Mouse (Mus musculus) forebrain, embryonic 14.5 days (tissue): ENCODE measurements around the gene Snx32. TPM values are rescaled to one million over a fixed set of nuclear protein-coding genes. Genes with fewer than 3 reads are reported as not detected.
"Not testable (repeated sequence)": the region's sequence is repeated elsewhere in the genome, so short reads cannot be mapped to it uniquely, and the experiment has no call there.

Experiments used
- ATAC-seq: fragments of 200-750 bp; cut with Nextera tagmentation; 2 replicates; pipeline ENCODE4 v1.8.0; 2017; ENCODE audit warnings: mild to moderate bottlenecking, moderate library complexity
- DNase-seq: peaks from one replicate; pipeline ENCODE4 v3.0.0-alpha.2; 2015; ENCODE audit warnings: low spot score
- H3K27ac ChIP-seq: fragments of 300-500 bp; sonication (generic); 2 replicates; pipeline ENCODE4 v1.5.1; 2014; ENCODE audit warnings: low read depth, mild to moderate bottlenecking, control low read depth, low read length, moderate library complexity
- H3K27me3 ChIP-seq: fragments of 300-500 bp; sonication (generic); replicated peaks from 2 replicates; pipeline ENCODE4 v1.6.1; 2014; ENCODE audit warnings: low read length, control low read depth, mixed read lengths; ENCODE audit not compliant: control insufficient read depth, insufficient read depth
- H3K36me3 ChIP-seq: fragments of 300-500 bp; sonication (generic); 2 replicates; pipeline ENCODE4 v1.6.1; 2014; ENCODE audit warnings: low read length, control low read depth; ENCODE audit not compliant: control insufficient read depth, insufficient read depth
- H3K4me1 ChIP-seq: fragments of 300-500 bp; sonication (generic); 2 replicates; pipeline ENCODE4 v1.6.1; 2014; ENCODE audit warnings: antibody characterized with exemption, low read length, control low read depth; ENCODE audit not compliant: control insufficient read depth, insufficient read depth
- H3K4me2 ChIP-seq: fragments of 300-500 bp; sonication (generic); 2 replicates; pipeline ENCODE4 v1.6.1; 2014; ENCODE audit warnings: mild to moderate bottlenecking, control low read depth, low read length
- H3K4me3 ChIP-seq: fragments of 300-500 bp; sonication (generic); 2 replicates; pipeline ENCODE4 v1.5.1; 2014; ENCODE audit warnings: low read depth, low read length, control low read depth
- H3K9ac ChIP-seq: fragments of 300-500 bp; sonication (generic); 2 replicates; pipeline ENCODE4 v1.6.1; 2014; ENCODE audit warnings: mild to moderate bottlenecking, low read length, control low read depth, moderate library complexity
- H3K9me3 ChIP-seq: fragments of 300-500 bp; sonication (generic); replicated peaks from 2 replicates; pipeline ENCODE4 v1.6.1; 2016; ENCODE audit warnings: low read length, control low read depth, mixed read lengths; ENCODE audit not compliant: control insufficient read depth
- WGBS: fragments of 180-500 bp; shearing (Covaris S2); extraction: QIAGEN DNeasy Blood & Tissue Kit; methylation state at CpG from one replicate; pipeline ENCODE4 v1.1.7; 2014; 5-methylcytosine and 5-hydroxymethylcytosine counted together
- polyA plus RNA-seq: library from polyadenylated mRNA; unstranded; fragments of >200 nt; fragmentation: Nextera tagmentation; extraction: Ambion mirVana; gene quantifications from 2 replicates; pipeline ENCODE4 v1.2.1, GENCODE M21; 2014

The Snx32 gene
- polyA plus RNA-seq, 1 experiment from 2014 or later = 55.3 TPM

- no peak overlapping the region for H3K9ac ChIP-seq
- 94% methylated on average over 3 of the region's 3 CpGs for WGBS
- H3K27ac ChIP-seq = no peak overlapping the region
- no peaks in the 10 kb centered on the region for H3K9me3 ChIP-seq
- ATAC-seq (no peak), DNase-seq (no peak)
- H3K4me1 ChIP-seq = peaks cover 7% of the 10 kb centered on the region; the same call in 1 of the 2 replicates
- H3K4me3 ChIP-seq = no peak overlapping the region
- no peaks in the 10 kb centered on the region for H3K27me3 ChIP-seq
- no peak overlapping the region for H3K4me2 ChIP-seq
- H3K36me3 ChIP-seq = peaks cover 58% of the 10 kb centered on the region
Measured at GRCm38 (mm10) chr19:5494314-5494713, 16.0 kb downstream of the Snx32 start.

GRCm38 (mm10) chr19:5493301-5493721, 17.0 kb downstream of the Snx32 start:
- not testable (repeated sequence) for DNase-seq, H3K9ac ChIP-seq, H3K27me3 ChIP-seq, ATAC-seq, H3K4me2 ChIP-seq, H3K27ac ChIP-seq, H3K9me3 ChIP-seq, H3K4me3 ChIP-seq
- Histone ChIP-seq H3K36me3 (peaks cover 58% of the 10 kb centered on the region), H3K4me1 (peaks cover 11% of the 10 kb centered on the region)
- 71% methylated on average over 9 of the region's 9 CpGs for WGBS

GRCm38 (mm10) chr19:5492641-5493040, 17.7 kb downstream of the Snx32 start:
- H3K27me3 ChIP-seq = no peaks in the 10 kb centered on the region
- no peaks in the 10 kb centered on the region for H3K9me3 ChIP-seq
- H3K9ac ChIP-seq = no peak overlapping the region
- no peak for ATAC-seq
- peaks cover 11% of the 10 kb centered on the region for H3K4me1 ChIP-seq
- H3K36me3 ChIP-seq = peaks cover 55% of the 10 kb centered on the region
- 89% methylated on average over 4 of the region's 4 CpGs for WGBS
- H3K4me2 ChIP-seq = no peak overlapping the region
- DNase-seq = no peak
- H3K4me3 ChIP-seq = no peak overlapping the region
- no peak overlapping the region for H3K27ac ChIP-seq

GRCm38 (mm10) chr19:5490898-5491708, 19.2 kb downstream of the Snx32 start:
- Histone ChIP-seq H3K27me3 (no peaks in the 10 kb centered on the region), H3K9ac (peak overlapping the region; percentile 96), H3K4me2 (peak overlapping the region; percentile 68), H3K36me3 (peaks cover 44% of the 10 kb centered on the region), H3K4me3 (peak overlapping the region; percentile 100), H3K4me1 (peaks cover 14% of the 10 kb centered on the region), H3K9me3 (no peaks in the 10 kb centered on the region), H3K27ac (peak overlapping the region; percentile 99)
- ATAC-seq (peak; percentile 14), DNase-seq (peak; percentile 79)
- WGBS = under 1% methylated on average over 59 of the region's 59 CpGs

DNA sequence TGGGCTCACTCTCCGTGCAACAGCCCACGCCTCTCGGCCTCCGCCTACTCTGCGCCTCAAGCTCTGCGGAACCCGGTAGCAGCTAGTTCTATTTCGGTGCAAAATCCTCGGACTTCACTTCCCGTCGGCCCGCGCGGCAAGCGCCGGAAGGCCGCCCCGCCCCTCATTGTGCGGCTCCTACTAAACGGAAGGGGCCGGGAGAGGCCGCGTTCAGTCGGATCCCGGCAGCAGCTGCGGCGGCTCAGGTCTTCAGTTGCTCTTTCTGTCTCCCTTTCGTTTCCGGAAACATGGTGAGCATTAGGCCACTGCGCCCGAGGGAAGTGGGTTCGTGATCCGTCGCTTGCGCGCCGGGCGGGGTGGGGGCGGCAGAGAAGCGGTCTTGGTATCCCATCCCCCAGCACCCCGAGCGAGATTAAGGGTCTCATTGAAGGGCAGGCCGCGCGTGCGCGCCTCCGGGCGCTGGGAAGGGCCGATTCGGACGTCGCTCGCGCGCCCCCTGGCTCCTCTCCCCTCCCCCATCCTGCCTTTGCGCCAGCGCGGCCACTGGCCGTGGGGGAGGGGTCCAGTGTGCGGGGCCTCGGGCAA, 19.9 kb downstream of the Snx32 start, which contains the start of gene Cfl1:
TSS of gene Cfl1 (plus strand) at position 143 of the 585 bp plus-strand sequence.
- H3K4me3 ChIP-seq = peak within 1 kb of the TSS; percentile 100
- H3K36me3 ChIP-seq = peaks cover 44% of the 10 kb centered on the region
- peak; percentile 98 for DNase-seq
- H3K9ac ChIP-seq = peak within 1 kb of the TSS; percentile 96
- H3K27me3 ChIP-seq = no peaks in the 10 kb centered on the region
- H3K9me3 ChIP-seq = no peaks in the 10 kb centered on the region
- H3K4me2 ChIP-seq = peak within 1 kb of the TSS; percentile 80
- WGBS = under 1% methylated on average over 45 of the region's 62 CpGs
- H3K27ac ChIP-seq = peak within 1 kb of the TSS; percentile 99
- peaks cover 14% of the 10 kb centered on the region for H3K4me1 ChIP-seq
- peak; percentile 80 for ATAC-seq

DNA sequence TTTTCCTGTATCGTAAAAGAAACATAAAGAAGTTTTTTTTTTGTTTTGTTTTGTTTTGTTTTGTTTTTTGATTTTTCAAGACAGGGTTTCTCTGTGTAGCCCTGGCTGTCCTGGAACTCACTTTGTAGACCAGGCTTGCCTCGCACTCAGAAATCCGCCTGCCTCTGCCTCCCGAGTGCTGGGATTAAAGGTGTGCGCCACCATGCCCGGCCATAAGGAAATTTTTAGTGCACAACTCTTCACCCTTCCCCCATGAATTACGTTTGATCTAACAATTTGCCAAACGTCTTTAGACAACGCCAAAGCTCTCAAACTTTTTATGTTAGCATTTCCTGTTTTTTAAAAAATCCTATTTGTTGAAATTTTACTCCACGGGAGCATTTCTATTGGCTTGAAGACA, 20.6 kb downstream of the Snx32 start:
- not testable (repeated sequence) for H3K9me3 ChIP-seq, DNase-seq, H3K27me3 ChIP-seq, H3K9ac ChIP-seq, ATAC-seq
- 52% methylated on average over 10 of the region's 10 CpGs for WGBS
- Histone ChIP-seq H3K27ac (peak overlapping the region; percentile 99; the same call in 1 of the 2 replicates), H3K4me3 (peak overlapping the region; percentile 100), H3K4me2 (peak overlapping the region; percentile 80), H3K4me1 (peaks cover 14% of the 10 kb centered on the region), H3K36me3 (peaks cover 45% of the 10 kb centered on the region)

DNA sequence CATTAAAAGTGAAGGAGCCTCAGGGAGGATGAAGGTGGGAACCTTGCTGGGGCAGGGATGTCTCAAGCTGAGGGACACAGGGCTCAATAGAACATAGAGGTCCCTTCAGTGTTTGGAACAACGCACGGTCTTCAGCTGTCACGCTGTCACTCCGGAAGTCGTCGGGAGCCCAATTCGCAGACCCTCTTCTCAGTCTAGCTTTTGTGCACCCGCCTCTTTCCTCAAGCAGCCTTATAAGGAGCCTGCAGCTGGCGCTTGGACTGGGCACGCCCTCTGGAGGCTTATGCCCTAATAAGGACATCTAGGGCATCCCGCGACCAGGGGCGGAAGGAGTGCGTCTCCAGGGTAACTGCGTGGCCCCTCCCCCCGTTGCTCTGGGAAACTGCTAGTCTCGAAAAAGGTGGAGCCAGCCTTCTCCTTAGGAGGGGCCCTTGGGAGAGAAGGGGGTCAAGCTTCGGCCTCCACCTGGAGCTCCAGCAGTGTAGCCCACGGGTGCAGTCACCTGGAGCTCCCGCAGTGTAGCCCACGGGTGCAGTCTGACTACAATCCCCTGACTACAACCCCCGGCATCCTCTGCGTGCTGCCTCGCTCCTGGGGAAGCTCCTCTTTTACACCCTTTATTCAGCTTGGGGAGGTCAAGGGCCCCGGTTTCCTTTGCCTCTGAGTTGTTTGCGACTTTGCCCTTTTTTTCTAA, 21.3 kb downstream of the Snx32 start:
- peak overlapping the region; percentile 80 for H3K4me2 ChIP-seq
- WGBS = under 1% methylated on average over 26 of the region's 26 CpGs
- peaks cover 14% of the 10 kb centered on the region for H3K4me1 ChIP-seq
- no peaks in the 10 kb centered on the region for H3K27me3 ChIP-seq
- DNase-seq (peak; percentile 97), ATAC-seq (peak; percentile 75)
- H3K4me3 ChIP-seq = peak overlapping the region; percentile 49
- peaks cover 45% of the 10 kb centered on the region for H3K36me3 ChIP-seq
- H3K27ac ChIP-seq = peak overlapping the region; percentile 97
- H3K9me3 ChIP-seq = no peaks in the 10 kb centered on the region
- peak overlapping the region; percentile 70 for H3K9ac ChIP-seq

DNA sequence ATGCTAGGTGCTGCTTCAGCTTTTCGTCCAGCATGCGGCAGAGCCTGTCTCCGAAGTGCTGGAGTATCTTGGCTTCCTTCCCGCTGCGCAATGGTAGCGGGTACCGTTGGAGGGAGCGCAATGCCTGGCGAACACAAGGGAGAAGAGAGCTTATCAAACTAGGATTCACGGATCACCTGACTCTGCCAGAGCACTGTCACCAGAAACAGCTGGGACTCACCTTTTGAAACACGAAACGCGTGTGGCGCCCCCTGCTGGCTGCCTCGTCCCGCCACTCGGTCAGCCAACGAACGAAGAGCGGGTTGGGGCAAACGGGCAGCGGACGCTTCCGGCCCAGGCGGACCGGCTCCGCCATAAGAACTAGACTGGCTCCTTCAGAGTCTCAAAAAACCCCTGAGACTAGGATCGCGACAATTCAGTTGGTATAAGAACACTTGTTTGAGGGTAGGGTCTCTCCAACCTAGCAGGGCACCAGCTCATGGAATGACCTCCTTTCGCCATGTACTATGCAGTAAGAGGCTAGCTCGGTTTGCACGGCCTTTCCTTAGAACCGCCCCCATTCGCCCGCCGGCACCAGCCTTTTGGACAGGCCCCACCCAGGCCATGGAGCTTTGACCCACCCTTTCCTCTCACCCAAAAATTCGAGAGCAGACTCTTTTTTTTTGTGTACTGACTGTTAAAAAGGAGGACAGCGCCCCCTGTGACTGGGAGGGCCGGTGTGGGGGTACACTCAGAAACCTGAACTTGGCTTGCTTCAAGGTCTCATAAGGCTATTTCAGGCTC, 22.4 kb downstream of the Snx32 start, which contains the start of gene Mus81:
TSS of gene Mus81 (minus strand) at position 635 of the 783 bp plus-strand sequence.
- Histone ChIP-seq H3K36me3 (peaks cover 45% of the 10 kb centered on the region), H3K9me3 (no peaks in the 10 kb centered on the region), H3K27me3 (no peaks in the 10 kb centered on the region), H3K4me1 (peaks cover 14% of the 10 kb centered on the region), H3K4me3 (peak within 1 kb of the TSS; percentile 49), H3K27ac (peak within 1 kb of the TSS; percentile 97), H3K4me2 (peak within 1 kb of the TSS; percentile 80), H3K9ac (peak within 1 kb of the TSS; percentile 70)
- peak; percentile 55 for ATAC-seq
- peak; percentile 96 for DNase-seq
- WGBS = under 1% methylated on average over 39 of the region's 39 CpGs
